Mouse (Mus musculus): Measurements from ENCODE around the gene Foxc2. TPM values are rescaled to one million over a fixed set of nuclear protein-coding genes. Genes with fewer than 3 reads are reported as not detected.

The Foxc2 gene
- polyA plus RNA-seq, 1 experiment from 2014 or later: 1.9 TPM

DNA sequence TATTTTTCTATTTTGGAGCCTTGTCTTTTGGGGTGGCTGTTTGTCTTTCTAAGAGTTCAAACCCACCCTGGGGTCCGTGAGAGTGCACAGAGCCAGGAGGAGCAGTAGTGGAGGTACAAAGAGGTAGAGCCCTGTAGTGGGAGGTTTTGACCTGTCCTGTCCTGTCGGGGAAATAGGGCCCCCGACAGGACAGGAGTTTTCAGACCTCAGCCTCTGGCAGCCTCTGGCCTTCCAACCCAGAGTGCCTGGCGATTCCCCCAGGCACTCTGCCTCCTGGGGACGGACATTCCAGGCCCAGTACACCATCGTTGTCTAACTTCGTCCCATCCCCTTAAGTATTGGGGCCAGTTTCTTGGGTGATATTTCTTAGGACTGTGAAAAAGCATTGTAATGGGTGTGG, 6.4 kb downstream of the Foxc2 start:
- no peak overlapping the region for H3K4me2 ChIP-seq (ENCODE audit: low read length)
- WGBS: 7% methylated on average over 7 of the region's 7 CpGs
- peaks cover 7% of the 10 kb centered on the region for H3K4me1 ChIP-seq (ENCODE audit: control insufficient read depth, insufficient read depth, low read depth, low read length)
- peaks cover 79% of the 10 kb centered on the region for H3K27me3 ChIP-seq (replicated peaks; ENCODE audit: control insufficient read depth, insufficient read depth, low read length)
- H3K4me3 ChIP-seq (ENCODE audit: low read length): no peak overlapping the region
- no peak overlapping the region for H3K27ac ChIP-seq (ENCODE audit: low read depth, low read length)
- ATAC-seq: no peak
- no peaks in the 10 kb centered on the region for H3K36me3 ChIP-seq (ENCODE audit: control insufficient read depth, insufficient read depth, low read length)
- H3K9me3 ChIP-seq (ENCODE audit: control insufficient read depth, low read length): no peaks in the 10 kb centered on the region
- no peak overlapping the region for H3K9ac ChIP-seq (ENCODE audit: low read depth, low read length)

DNA sequence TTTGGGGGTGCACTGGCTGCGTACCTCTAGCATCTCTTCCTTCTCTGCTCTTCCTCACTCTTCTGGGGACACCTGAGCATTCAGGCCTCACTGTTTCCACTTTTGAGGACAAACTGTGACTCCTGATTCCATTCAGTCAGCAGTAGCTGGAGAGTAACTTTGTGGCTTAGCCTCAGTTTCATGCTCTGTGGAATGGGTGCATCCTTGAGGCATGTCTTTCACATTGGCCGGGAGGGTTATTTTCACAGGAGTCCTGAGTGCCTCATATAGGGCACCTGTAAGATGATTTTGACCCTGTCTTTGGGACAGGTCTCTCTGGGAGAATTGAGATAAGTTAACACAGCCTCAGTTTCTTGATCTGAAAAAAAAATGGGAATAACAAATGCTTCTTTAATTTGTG, 7.1 kb downstream of the Foxc2 start:
- ATAC-seq: no peak

GRCm38 (mm10) chr8:121124547-121125239, 8.7 kb downstream of the Foxc2 start:
- Histone ChIP-seq H3K9me3 (ENCODE audit: control insufficient read depth, low read length) (no peaks in the 10 kb centered on the region), H3K27me3 (replicated peaks; ENCODE audit: control insufficient read depth, insufficient read depth, low read length) (peaks cover 77% of the 10 kb centered on the region), H3K4me2 (ENCODE audit: low read length) (peak overlapping the region; percentile 11), H3K27ac (ENCODE audit: low read depth, low read length) (no peak overlapping the region), H3K36me3 (ENCODE audit: control insufficient read depth, insufficient read depth, low read length) (no peaks in the 10 kb centered on the region), H3K9ac (ENCODE audit: low read depth, low read length) (no peak overlapping the region), H3K4me3 (ENCODE audit: low read length) (no peak overlapping the region), H3K4me1 (ENCODE audit: control insufficient read depth, insufficient read depth, low read depth, low read length) (peaks cover 17% of the 10 kb centered on the region)
- WGBS: 2% methylated on average over 17 of the region's 17 CpGs
- ATAC-seq: no peak

More for the DNA sequence above, 7.1 kb downstream of the Foxc2 start:
- Histone ChIP-seq H3K27ac (ENCODE audit: low read depth, low read length) (no peak overlapping the region), H3K4me1 (ENCODE audit: control insufficient read depth, insufficient read depth, low read depth, low read length) (peaks cover 9% of the 10 kb centered on the region), H3K27me3 (replicated peaks; ENCODE audit: control insufficient read depth, insufficient read depth, low read length) (peaks cover 72% of the 10 kb centered on the region), H3K9ac (ENCODE audit: low read depth, low read length) (no peak overlapping the region), H3K36me3 (ENCODE audit: control insufficient read depth, insufficient read depth, low read length) (no peaks in the 10 kb centered on the region), H3K4me3 (ENCODE audit: low read length) (no peak overlapping the region), H3K9me3 (ENCODE audit: control insufficient read depth, low read length) (no peaks in the 10 kb centered on the region), H3K4me2 (ENCODE audit: low read length) (no peak overlapping the region)
- 29% methylated on average over 2 of the region's 2 CpGs for WGBS

GRCm38 (mm10) chr8:121125311-121125876, 9.4 kb downstream of the Foxc2 start:
- Histone ChIP-seq H3K4me3 (ENCODE audit: low read length) (peak overlapping the region; percentile 24), H3K36me3 (ENCODE audit: control insufficient read depth, insufficient read depth, low read length) (no peaks in the 10 kb centered on the region), H3K4me2 (ENCODE audit: low read length) (peak overlapping the region; percentile 51), H3K9me3 (ENCODE audit: control insufficient read depth, low read length) (no peaks in the 10 kb centered on the region), H3K4me1 (ENCODE audit: control insufficient read depth, insufficient read depth, low read depth, low read length) (peaks cover 17% of the 10 kb centered on the region), H3K9ac (ENCODE audit: low read depth, low read length) (no peak overlapping the region), H3K27me3 (replicated peaks; ENCODE audit: control insufficient read depth, insufficient read depth, low read length) (peaks cover 77% of the 10 kb centered on the region), H3K27ac (ENCODE audit: low read depth, low read length) (no peak overlapping the region)
- ATAC-seq: peak; percentile 69; the same call in 1 of the 2 replicates
- under 1% methylated on average over 35 of the region's 36 CpGs for WGBS

GRCm38 (mm10) chr8:121126191-121126590, 10.2 kb downstream of the Foxc2 start:
- no peak overlapping the region for H3K9ac ChIP-seq (ENCODE audit: low read depth, low read length)
- H3K4me3 ChIP-seq (ENCODE audit: low read length): no peak overlapping the region
- H3K4me1 ChIP-seq (ENCODE audit: control insufficient read depth, insufficient read depth, low read depth, low read length): peaks cover 17% of the 10 kb centered on the region
- H3K4me2 ChIP-seq (ENCODE audit: low read length): no peak overlapping the region
- no peak overlapping the region for H3K27ac ChIP-seq (ENCODE audit: low read depth, low read length)
- 5% methylated on average over 6 of the region's 6 CpGs for WGBS
- no peak for ATAC-seq
- H3K9me3 ChIP-seq (ENCODE audit: control insufficient read depth, low read length): no peaks in the 10 kb centered on the region
- peaks cover 76% of the 10 kb centered on the region for H3K27me3 ChIP-seq (replicated peaks; ENCODE audit: control insufficient read depth, insufficient read depth, low read length)
- no peaks in the 10 kb centered on the region for H3K36me3 ChIP-seq (ENCODE audit: control insufficient read depth, insufficient read depth, low read length)

- WGBS: 7% methylated on average over 6 of the region's 6 CpGs
- H3K9ac ChIP-seq (ENCODE audit: low read depth, low read length): no peak overlapping the region
- no peak for ATAC-seq
- peaks cover 17% of the 10 kb centered on the region for H3K4me1 ChIP-seq (ENCODE audit: control insufficient read depth, insufficient read depth, low read depth, low read length)
- H3K4me3 ChIP-seq (ENCODE audit: low read length): no peak overlapping the region
- peaks cover 71% of the 10 kb centered on the region for H3K27me3 ChIP-seq (replicated peaks; ENCODE audit: control insufficient read depth, insufficient read depth, low read length)
- no peak overlapping the region for H3K4me2 ChIP-seq (ENCODE audit: low read length)
- no peak overlapping the region for H3K27ac ChIP-seq (ENCODE audit: low read depth, low read length)
- no peaks in the 10 kb centered on the region for H3K9me3 ChIP-seq (ENCODE audit: control insufficient read depth, low read length)
- no peaks in the 10 kb centered on the region for H3K36me3 ChIP-seq (ENCODE audit: control insufficient read depth, insufficient read depth, low read length)
Measured at GRCm38 (mm10) chr8:121126694-121127093, 10.7 kb downstream of the Foxc2 start.

DNA sequence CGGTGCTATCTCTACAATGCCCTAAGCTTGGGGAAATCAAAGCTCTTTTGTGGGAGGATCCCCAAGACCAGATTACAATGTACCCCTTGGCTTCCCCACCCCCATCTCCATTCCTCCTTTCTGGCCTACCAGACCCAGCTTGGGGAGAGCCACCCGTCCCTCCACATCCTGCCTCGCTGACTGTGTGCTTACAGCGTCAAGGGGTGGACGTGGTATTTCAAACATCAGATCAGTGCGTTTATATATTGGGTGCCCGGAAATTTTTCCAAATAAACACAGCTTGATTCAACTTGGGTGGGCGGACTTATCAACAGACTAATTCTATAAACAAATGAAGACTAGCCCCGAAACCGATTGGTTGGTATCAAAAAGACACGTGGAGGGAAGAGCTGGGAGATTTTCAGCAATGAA, 11.3 kb downstream of the Foxc2 start:
- 4% methylated on average over 10 of the region's 11 CpGs for WGBS
- peaks cover 71% of the 10 kb centered on the region for H3K27me3 ChIP-seq (replicated peaks; ENCODE audit: control insufficient read depth, insufficient read depth, low read length)
- ATAC-seq: no peak
- H3K4me3 ChIP-seq (ENCODE audit: low read length): no peak overlapping the region
- H3K4me1 ChIP-seq (ENCODE audit: control insufficient read depth, insufficient read depth, low read depth, low read length): peaks cover 17% of the 10 kb centered on the region
- no peak overlapping the region for H3K4me2 ChIP-seq (ENCODE audit: low read length)
- no peak overlapping the region for H3K9ac ChIP-seq (ENCODE audit: low read depth, low read length)
- no peaks in the 10 kb centered on the region for H3K9me3 ChIP-seq (ENCODE audit: control insufficient read depth, low read length)
- H3K36me3 ChIP-seq (ENCODE audit: control insufficient read depth, insufficient read depth, low read length): no peaks in the 10 kb centered on the region
- no peak overlapping the region for H3K27ac ChIP-seq (ENCODE audit: low read depth, low read length)

DNA sequence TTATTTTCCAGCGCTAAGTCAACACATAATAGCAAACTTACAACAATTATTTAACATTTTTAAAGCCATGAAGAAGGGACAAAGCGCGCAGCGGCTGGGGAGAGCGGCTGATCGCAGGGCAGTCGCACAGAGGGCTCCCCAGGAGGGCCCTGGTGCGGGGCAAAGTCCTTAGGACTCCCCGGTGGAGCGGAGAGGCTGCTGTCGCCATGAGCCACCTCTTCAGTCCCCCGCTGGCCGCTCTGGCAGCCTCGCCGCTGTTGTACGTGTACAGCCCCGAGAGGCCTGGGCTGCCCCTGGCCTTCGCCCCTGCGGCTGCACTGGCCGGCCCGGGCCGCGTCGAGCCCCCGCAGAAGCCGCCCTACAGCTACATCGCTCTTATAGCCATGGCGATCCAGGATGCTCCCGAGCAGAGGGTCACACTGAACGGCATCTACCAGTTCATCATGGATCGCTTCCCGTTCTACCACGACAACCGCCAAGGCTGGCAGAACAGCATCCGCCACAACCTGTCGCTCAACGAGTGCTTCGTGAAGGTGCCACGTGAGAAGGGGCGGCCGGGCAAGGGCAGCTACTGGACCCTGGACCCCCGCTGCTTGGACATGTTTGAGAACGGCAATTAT, 11.9 kb downstream of the Foxc2 start, which contains the start of gene Foxl1:
TSS of gene Foxl1 (plus strand) at position 185 of the 620 bp plus-strand sequence.
- Histone ChIP-seq H3K9ac (ENCODE audit: low read depth, low read length) (0 out of 2 replicates have a peak within 1 kb of the TSS, but pooled peaks have one; percentile 33), H3K4me1 (ENCODE audit: control insufficient read depth, insufficient read depth, low read depth, low read length) (peaks cover 17% of the 10 kb centered on the region), H3K4me3 (ENCODE audit: low read length) (peak within 1 kb of the TSS; percentile 7; the same call in 1 of the 2 replicates), H3K27me3 (replicated peaks; ENCODE audit: control insufficient read depth, insufficient read depth, low read length) (peaks cover 65% of the 10 kb centered on the region), H3K27ac (ENCODE audit: low read depth, low read length) (no peak within 1 kb of the TSS), H3K4me2 (ENCODE audit: low read length) (peak within 1 kb of the TSS; percentile 35), H3K36me3 (ENCODE audit: control insufficient read depth, insufficient read depth, low read length) (no peaks in the 10 kb centered on the region), H3K9me3 (ENCODE audit: control insufficient read depth, low read length) (no peaks in the 10 kb centered on the region)
- WGBS: under 1% methylated on average over 43 of the region's 43 CpGs
- ATAC-seq: no peak
